Mouse (Mus musculus) spleen, adult 2 months (tissue): ENCODE measurements around the gene Kif1b. TPM values are rescaled to one million over a fixed set of nuclear protein-coding genes. Genes with fewer than 3 reads are reported as not detected.
A peak's percentile ranks its signal among the peaks of the same experiment; 100 is the strongest.

Experiments used
- DNase-seq, 2 experiments: peaks; one replicate each; pipeline versions ENCODE4 v3.0.0 to v3.0.0-alpha.2; 2012 to 2021; ENCODE audit warnings: low spot score in 2 of 2, low read depth in 1 of 2
- H3K27ac ChIP-seq: fragments of 200-500 bp; 2 replicates; pipeline ENCODE4 v1.5.1; 2012; ENCODE audit warnings: low read length, inconsistent platforms; ENCODE audit not compliant: insufficient read depth
- H3K27me3 ChIP-seq: fragments of 200-500 bp; 2 replicates; pipeline ENCODE4 v1.6.1; 2012; ENCODE audit warnings: mild to moderate bottlenecking, moderate library complexity, low read length, inconsistent platforms; ENCODE audit not compliant: control insufficient read depth, insufficient read depth
- H3K36me3 ChIP-seq: fragments of 200-500 bp; 2 replicates; pipeline ENCODE4 v1.6.1; 2012; ENCODE audit warnings: mild to moderate bottlenecking, low read length, inconsistent platforms; ENCODE audit not compliant: control insufficient read depth, insufficient read depth
- H3K4me1 ChIP-seq: fragments of 200-500 bp; 2 replicates; pipeline ENCODE4 v1.6.1; 2011; ENCODE audit warnings: inconsistent platforms; ENCODE audit not compliant: control insufficient read depth, insufficient read depth, insufficient read length
- H3K4me3 ChIP-seq: fragments of 200-500 bp; 2 replicates; pipeline ENCODE4 v1.5.1; 2011; ENCODE audit warnings: mild to moderate bottlenecking, inconsistent platforms; ENCODE audit not compliant: insufficient read depth, insufficient read length; ENCODE audit errors: extremely low read depth
- CTCF ChIP-seq: fragments of 200-500 bp; IDR thresholded peaks from 2 replicates; pipeline ENCODE4 v1.5.1; 2011; ENCODE audit warnings: mild to moderate bottlenecking, inconsistent platforms; ENCODE audit not compliant: insufficient read depth, insufficient read length, insufficient replicate concordance; ENCODE audit errors: extremely low read depth
- POLR2A ChIP-seq: fragments of 200-500 bp; IDR thresholded peaks from 2 replicates; pipeline ENCODE4 v1.6.1; 2011; ENCODE audit warnings: low read depth, low read length, inconsistent platforms
- WGBS: fragments of 180-500 bp; shearing (Covaris S2); methylation state at CpG from one replicate; pipeline ENCODE4 v1.1.7; 2018; 5-methylcytosine and 5-hydroxymethylcytosine counted together
- polyA plus RNA-seq: library from polyadenylated mRNA; depleted of rRNA; stranded (reverse); fragments of >200 nt; gene quantifications from 2 replicates; pipeline ENCODE4 v1.2.3, GENCODE M21; 2012

Kif1b gene
- polyA plus RNA-seq, 1 experiment = 12.6 TPM

DNA sequence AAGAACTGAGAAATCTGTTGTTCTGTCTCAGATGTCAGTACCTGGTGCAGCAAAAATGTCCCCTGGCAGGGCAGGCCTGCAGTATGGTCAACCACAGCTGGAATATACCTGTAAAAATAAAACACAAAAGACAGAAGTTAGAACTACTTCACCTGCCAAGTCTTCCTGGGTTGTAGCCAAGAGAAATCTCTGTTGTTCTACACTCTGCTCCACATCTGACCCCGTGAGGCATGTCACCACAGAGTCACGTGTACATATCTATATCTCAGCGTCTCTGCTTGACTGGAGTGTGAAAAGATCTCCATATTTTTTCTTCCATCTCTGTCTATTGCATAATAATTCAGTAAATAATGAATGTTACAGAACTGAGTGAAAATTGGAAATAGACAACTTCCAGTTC lies 105.0 kb downstream of the Kif1b start:
- no peak overlapping the region for H3K27ac ChIP-seq

DNA sequence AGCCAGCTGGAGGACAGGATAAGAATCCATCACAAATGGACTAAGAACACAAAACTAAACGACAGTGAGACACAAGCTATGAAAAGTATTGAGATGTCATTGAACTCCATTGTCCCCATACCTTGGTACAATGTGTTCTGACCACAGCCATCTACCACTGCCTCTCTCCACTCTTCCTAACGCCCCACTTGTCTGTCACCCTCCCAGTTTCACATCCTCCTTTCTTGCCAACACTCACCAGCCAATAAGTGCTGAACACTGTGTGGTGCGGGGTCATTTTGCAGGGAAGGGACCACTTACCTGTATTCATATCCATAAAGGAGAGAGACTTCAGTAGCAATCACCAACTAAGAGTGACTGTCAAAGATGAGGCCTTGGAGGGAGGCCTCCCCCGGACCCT lies 106.4 kb downstream of the Kif1b start:
- H3K27ac ChIP-seq = no peak overlapping the region
- no peaks in the 10 kb centered on the region for H3K27me3 ChIP-seq
- DNase-seq = no peak
- no peak for TF ChIP-seq POLR2A
- no peak for TF ChIP-seq CTCF
- H3K36me3 ChIP-seq = peaks cover 5% of the 10 kb centered on the region; the same call in 1 of the 2 replicates
- H3K4me3 ChIP-seq = no peak overlapping the region
- no peaks in the 10 kb centered on the region for H3K4me1 ChIP-seq
- 47% methylated on average over 4 of the region's 4 CpGs for WGBS

More for the DNA sequence above, 105.0 kb downstream of the Kif1b start:
- H3K4me1 ChIP-seq = no peaks in the 10 kb centered on the region
- DNase-seq = no peak
- no peak overlapping the region for H3K4me3 ChIP-seq
- H3K36me3 ChIP-seq = peaks cover 4% of the 10 kb centered on the region; the same call in 1 of the 2 replicates
- 70% methylated on average over 3 of the region's 3 CpGs for WGBS
- no peaks in the 10 kb centered on the region for H3K27me3 ChIP-seq
- no peak for TF ChIP-seq CTCF
- TF ChIP-seq POLR2A = no peak

DNA sequence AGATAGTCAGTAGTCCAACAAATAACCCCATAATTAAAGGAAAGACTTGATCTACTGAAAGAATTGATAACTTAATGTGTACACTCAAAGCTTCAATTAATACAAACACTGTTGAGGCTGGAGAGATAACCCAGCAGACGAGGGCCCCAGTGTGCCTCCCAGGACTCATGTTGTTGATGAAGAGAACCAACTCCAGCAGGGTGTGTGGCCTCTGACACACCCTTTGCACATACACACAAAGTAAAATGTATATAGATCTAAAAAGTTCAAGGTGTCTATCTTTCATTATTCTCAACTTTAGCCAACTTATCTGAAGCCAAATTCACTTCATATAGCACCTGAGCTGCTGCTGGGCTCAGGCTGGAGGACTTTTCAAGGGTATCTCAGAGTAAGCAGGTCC lies 110.3 kb downstream of the Kif1b start:
- no peak for DNase-seq
- H3K36me3 ChIP-seq = peaks cover 2% of the 10 kb centered on the region; the same call in 1 of the 2 replicates
- H3K27me3 ChIP-seq = no peaks in the 10 kb centered on the region
- TF ChIP-seq POLR2A = no peak
- no peak for TF ChIP-seq CTCF
- no peak overlapping the region for H3K27ac ChIP-seq
- no peaks in the 10 kb centered on the region for H3K4me1 ChIP-seq
- WGBS = 73% methylated on average over 1 of the region's 1 CpGs
- no peak overlapping the region for H3K4me3 ChIP-seq

DNA sequence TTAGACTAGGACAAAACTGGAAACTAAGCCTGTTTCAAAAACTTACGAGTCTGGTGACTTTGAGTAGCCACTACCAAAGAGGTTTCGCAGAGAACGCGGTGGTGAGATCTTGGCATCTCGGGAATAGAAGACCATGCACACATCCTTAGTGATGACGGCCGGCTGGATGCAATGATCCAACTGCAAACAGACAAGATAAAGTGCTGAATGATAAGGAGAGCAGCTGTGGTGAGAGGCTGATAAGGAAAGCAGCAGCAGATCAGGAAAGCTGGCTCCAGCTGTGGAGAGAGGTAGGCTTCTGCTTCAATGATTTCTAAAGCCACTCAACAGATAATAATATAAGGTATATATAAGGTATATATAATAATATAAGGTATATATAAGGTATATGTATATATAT lies 116.4 kb downstream of the Kif1b start:
- Histone ChIP-seq H3K4me3 (no peak overlapping the region), H3K4me1 (no peaks in the 10 kb centered on the region), H3K27me3 (no peaks in the 10 kb centered on the region), H3K36me3 (peaks cover 4% of the 10 kb centered on the region), H3K27ac (no peak overlapping the region)
- no peak for DNase-seq
- 91% methylated on average over 7 of the region's 7 CpGs for WGBS
- no peak for TF ChIP-seq POLR2A
- no peak for TF ChIP-seq CTCF

DNA sequence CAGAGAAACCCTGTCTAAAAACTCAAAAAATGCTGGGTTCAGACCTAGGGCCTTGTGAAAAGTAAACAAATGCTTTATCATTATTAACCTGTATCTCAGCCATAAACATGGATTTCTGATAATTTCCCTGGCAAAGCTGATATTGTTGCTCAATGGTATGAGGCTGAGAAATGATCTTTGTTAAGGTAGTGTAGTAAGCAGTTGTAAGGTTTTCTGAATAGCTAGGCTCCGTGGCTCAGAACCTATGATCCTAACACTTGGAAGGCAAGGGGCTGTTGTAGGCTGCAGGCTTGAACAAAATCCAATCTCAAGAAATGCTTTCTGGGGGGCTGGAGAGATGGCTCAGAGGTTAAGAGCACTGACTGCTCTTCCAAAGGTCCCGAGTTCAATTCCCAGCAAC lies 118.9 kb downstream of the Kif1b start:
- H3K4me3 ChIP-seq = no peak overlapping the region
- H3K27me3 ChIP-seq = no peaks in the 10 kb centered on the region
- TF ChIP-seq POLR2A = no peak
- TF ChIP-seq CTCF = no peak
- no peak overlapping the region for H3K27ac ChIP-seq
- DNase-seq = no peak
- H3K36me3 ChIP-seq = peaks cover 4% of the 10 kb centered on the region
- H3K4me1 ChIP-seq = no peaks in the 10 kb centered on the region
- WGBS = 93% methylated on average over 2 of the region's 2 CpGs

DNA sequence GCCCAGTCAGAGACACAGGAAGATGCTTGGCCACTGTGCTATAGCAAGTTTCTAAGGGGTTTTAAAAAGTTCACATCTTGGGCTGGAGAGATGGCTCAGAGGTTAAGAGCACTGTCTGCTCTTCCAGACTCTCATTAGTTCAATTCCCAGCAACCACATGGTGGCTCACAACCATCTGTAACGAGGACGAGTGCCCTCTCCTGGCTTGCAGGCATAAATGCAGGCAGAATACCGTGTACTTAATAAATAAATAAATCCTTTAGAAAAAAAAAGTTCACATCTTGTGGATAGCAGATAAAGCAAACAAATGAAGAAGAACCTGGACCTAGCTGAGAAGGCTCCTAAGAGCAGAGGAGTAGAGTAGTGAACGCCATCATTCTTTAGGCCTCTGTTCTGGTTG lies 124.7 kb downstream of the Kif1b start:
- TF ChIP-seq CTCF (peak; percentile 30; the same call in 1 of the 2 replicates), POLR2A (no peak)
- peak in 1 of 2 experiments; percentile 11 for DNase-seq
- no peaks in the 10 kb centered on the region for H3K4me1 ChIP-seq
- peaks cover 5% of the 10 kb centered on the region for H3K36me3 ChIP-seq
- H3K4me3 ChIP-seq = no peak overlapping the region
- WGBS = 71% methylated on average over 4 of the region's 4 CpGs
- H3K27me3 ChIP-seq = no peaks in the 10 kb centered on the region
- no peak overlapping the region for H3K27ac ChIP-seq

DNA sequence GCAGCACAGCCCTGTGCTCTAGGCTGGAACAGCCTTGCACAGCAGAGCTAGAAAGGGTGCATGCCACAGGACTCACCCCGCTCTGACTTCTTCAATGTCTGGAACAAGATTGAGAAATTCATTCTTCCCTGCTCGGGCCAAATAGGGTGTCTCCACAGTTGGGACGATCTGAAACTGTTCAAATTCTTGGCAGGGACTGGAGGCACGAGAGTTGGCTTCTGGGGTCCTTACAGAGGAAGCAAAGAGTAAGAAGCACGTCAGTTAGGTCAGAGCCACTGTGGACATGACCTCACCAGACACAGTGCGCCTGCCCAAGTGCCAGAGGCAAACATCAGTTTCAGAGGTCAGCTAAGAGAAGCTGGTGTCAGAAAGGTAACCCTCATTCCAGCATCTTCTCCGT lies 125.3 kb downstream of the Kif1b start:
- Histone ChIP-seq H3K36me3 (peaks cover 5% of the 10 kb centered on the region), H3K4me3 (no peak overlapping the region), H3K4me1 (no peaks in the 10 kb centered on the region), H3K27me3 (no peaks in the 10 kb centered on the region), H3K27ac (no peak overlapping the region)
- TF ChIP-seq POLR2A (no peak), CTCF (no peak)
- WGBS = 78% methylated on average over 7 of the region's 7 CpGs
- DNase-seq = no peak

DNA sequence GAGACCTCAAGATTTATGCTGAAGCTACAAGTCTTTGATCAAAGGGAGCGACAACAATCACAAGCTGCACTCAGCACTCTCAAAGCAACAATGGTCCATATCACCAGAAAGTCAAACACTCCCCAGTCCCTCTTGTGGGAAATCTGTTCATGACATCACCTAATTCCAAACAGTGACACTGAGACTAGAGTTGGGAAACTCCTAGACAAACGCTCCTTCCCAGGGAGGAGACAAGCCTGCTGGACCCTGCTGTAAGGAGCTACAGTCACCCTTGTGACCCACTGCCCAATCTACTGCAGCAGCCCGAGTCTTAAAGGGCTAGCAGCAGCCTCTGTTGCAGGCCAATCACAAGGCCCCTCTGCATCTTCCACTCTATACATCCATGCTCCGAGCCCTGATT lies 127.9 kb downstream of the Kif1b start:
- Histone ChIP-seq H3K36me3 (peaks cover 1% of the 10 kb centered on the region), H3K4me3 (no peak overlapping the region), H3K4me1 (no peaks in the 10 kb centered on the region), H3K27me3 (no peaks in the 10 kb centered on the region), H3K27ac (no peak overlapping the region)
- DNase-seq = no peak
- no peak for TF ChIP-seq CTCF
- TF ChIP-seq POLR2A = no peak
- whole genome bisulfite sequencing = 80% methylated on average over 4 of the region's 4 CpGs
